Mouse (Mus musculus): Measurements from ENCODE around the gene Glycam1. TPM values are rescaled to one million over a fixed set of nuclear protein-coding genes. Genes with fewer than 3 reads are reported as not detected.

Gene Glycam1
- total and polyA plus RNA-seq, 3 experiments = not detected

- TF ChIP-seq NRF1 (IDR thresholded peaks at IDR 0.05; ENCODE audit: insufficient read depth, low read depth, low read length, poor library complexity, severe bottlenecking) = no peak
- no peak for TF ChIP-seq TBP (IDR thresholded peaks at IDR 0.05; ENCODE audit: low read depth, low read length)
Measured at GRCm38 (mm10) chr15:103552096-103552690, 12.7 kb downstream of the Glycam1 start (continued).

GRCm38 (mm10) chr15:103551053-103551452 is 13.8 kb downstream of the Glycam1 start:
- no peak for DNase-seq (ENCODE audit: low read depth, low spot score)

GRCm38 (mm10) chr15:103549475-103549874 is 15.4 kb downstream of the Glycam1 start:
- TF ChIP-seq KAT2A (conservative IDR thresholded peaks at IDR 0.05; ENCODE audit: low read depth, low read length) = no peak
- no peak for TF ChIP-seq GABPA (IDR thresholded peaks at IDR 0.05; ENCODE audit: low read depth, low read length)
- no peak for TF ChIP-seq RAD21 (IDR thresholded peaks at IDR 0.05; ENCODE audit: low read depth, low read length)
- TF ChIP-seq CTCF (IDR thresholded peaks at IDR 0.05 in 2 of 3, conservative IDR thresholded peaks at IDR 0.05 in 1 of 3; ENCODE audit: control insufficient read depth in 1 of 3, insufficient read depth in 1 of 3, low read depth in 2 of 3, low read length in 3 of 3, poor library complexity in 1 of 3, severe bottlenecking in 1 of 3) = no peak
- TF ChIP-seq GATA1 (IDR thresholded peaks at IDR 0.05; ENCODE audit: low read depth, low read length) = no peak
- TF ChIP-seq MYC (IDR thresholded peaks at IDR 0.05; ENCODE audit: low read depth, low read length) = no peak
- no peak for TF ChIP-seq NRF1 (IDR thresholded peaks at IDR 0.05; ENCODE audit: insufficient read depth, low read depth, low read length, poor library complexity, severe bottlenecking)
- no peak for TF ChIP-seq CHD1 (IDR thresholded peaks at IDR 0.05; ENCODE audit: low read depth, low read length)
- H3K4me1 ChIP-seq (ENCODE audit: control insufficient read depth in 1 of 2, insufficient read depth in 2 of 2, low read length in 2 of 2) = no peaks in the 10 kb centered on the region
- no peak overlapping the region for H3K27ac ChIP-seq (ENCODE audit: control insufficient read depth, low read depth, low read length)
- no peaks in the 10 kb centered on the region for H3K9me3 ChIP-seq (replicated peaks; ENCODE audit: insufficient read depth, low read length)
- H3K36me3 ChIP-seq (ENCODE audit: control insufficient read depth in 1 of 2, insufficient read depth in 2 of 2, low read length in 2 of 2) = no peaks in the 10 kb centered on the region
- DNase-seq (ENCODE audit: low read depth, low spot score) = peak; percentile 22
- H3K27me3 ChIP-seq (ENCODE audit: control insufficient read depth in 1 of 2, insufficient read depth in 2 of 2, low read length in 2 of 2) = no peaks in the 10 kb centered on the region; a peak in 1 of 4 replicates
- no peak overlapping the region for H3K4me3 ChIP-seq (ENCODE audit: control insufficient read depth in 1 of 2, insufficient read depth in 1 of 2, low read depth in 2 of 2, low read length in 2 of 2)
- H3K9ac ChIP-seq (ENCODE audit: control insufficient read depth, low read depth, low read length, poor library complexity, severe bottlenecking) = no peak overlapping the region
- no peaks in the 10 kb centered on the region for H3K79me2 ChIP-seq (ENCODE audit: control insufficient read depth, insufficient read depth, low read length, poor library complexity)

More at GRCm38 (mm10) chr15:103551053-103551452, 13.8 kb downstream of the Glycam1 start:
- Histone ChIP-seq H3K27ac (ENCODE audit: control insufficient read depth, low read depth, low read length) (no peak overlapping the region), H3K9ac (ENCODE audit: control insufficient read depth, low read depth, low read length, poor library complexity, severe bottlenecking) (no peak overlapping the region), H3K9me3 (replicated peaks; ENCODE audit: insufficient read depth, low read length) (no peaks in the 10 kb centered on the region), H3K36me3 (ENCODE audit: control insufficient read depth in 1 of 2, insufficient read depth in 2 of 2, low read length in 2 of 2) (no peaks in the 10 kb centered on the region), H3K27me3 (ENCODE audit: control insufficient read depth in 1 of 2, insufficient read depth in 2 of 2, low read length in 2 of 2) (no peaks in the 10 kb centered on the region), H3K4me1 (ENCODE audit: control insufficient read depth in 1 of 2, insufficient read depth in 2 of 2, low read length in 2 of 2) (no peaks in the 10 kb centered on the region), H3K79me2 (ENCODE audit: control insufficient read depth, insufficient read depth, low read length, poor library complexity) (no peaks in the 10 kb centered on the region), H3K4me3 (ENCODE audit: control insufficient read depth in 1 of 2, insufficient read depth in 1 of 2, low read depth in 2 of 2, low read length in 2 of 2) (no peak overlapping the region)
- TF ChIP-seq POLR2AphosphoS2 (IDR thresholded peaks at IDR 0.05; ENCODE audit: low read length) (no peak), EP300 (IDR thresholded peaks at IDR 0.05; ENCODE audit: low read depth in 1 of 2, low read length in 2 of 2) (no peak), MYC (IDR thresholded peaks at IDR 0.05; ENCODE audit: low read depth, low read length) (no peak), ELF1 (IDR thresholded peaks at IDR 0.05; ENCODE audit: low read depth, low read length) (no peak), ZMIZ1 (IDR thresholded peaks at IDR 0.05; ENCODE audit: low read depth, low read length) (no peak), MXI1 (IDR thresholded peaks at IDR 0.05; ENCODE audit: low read depth, low read length) (no peak), NELFE (IDR thresholded peaks at IDR 0.05; ENCODE audit: low read depth, low read length) (no peak)

Data from MEL (cell line).